Mouse (Mus musculus) olfactory bulb, adult 2 months (tissue): ENCODE results near the gene Plekhh3. TPM values are rescaled to one million over a fixed set of nuclear protein-coding genes. Genes with fewer than 3 reads are reported as not detected.

ENCODE experiments used
- H3K27ac ChIP-seq: fragments of 200-500 bp; 2 replicates; pipeline ENCODE4 v1.5.1; 2012; ENCODE audit warnings: low read depth, low read length; ENCODE audit not compliant: insufficient read depth
- H3K4me1 ChIP-seq: fragments of 200-500 bp; 2 replicates; pipeline ENCODE4 v1.6.1; 2012; ENCODE audit warnings: low read length; ENCODE audit not compliant: control insufficient read depth, insufficient read depth
- H3K4me3 ChIP-seq: fragments of 200-500 bp; 2 replicates; pipeline ENCODE4 v1.5.1; 2012; ENCODE audit warnings: mild to moderate bottlenecking, low read depth, low read length, moderate library complexity; ENCODE audit not compliant: insufficient read depth
- CTCF ChIP-seq: fragments of 200-500 bp; IDR thresholded peaks from 2 replicates; pipeline ENCODE4 v1.5.1; 2012; ENCODE audit warnings: low read depth, mild to moderate bottlenecking, low read length, moderate library complexity; ENCODE audit not compliant: insufficient read depth
- POLR2A ChIP-seq: fragments of 200-500 bp; IDR thresholded peaks from 2 replicates; pipeline ENCODE4 v1.6.1; 2012; ENCODE audit warnings: mild to moderate bottlenecking, low read depth, low read length, moderate library complexity; ENCODE audit not compliant: insufficient read depth
- WGBS: fragments of 180-500 bp; shearing (Covaris S2); methylation state at CpG from one replicate; pipeline ENCODE4 v1.1.7; 2018; 5-methylcytosine and 5-hydroxymethylcytosine counted together
- polyA plus RNA-seq: library from polyadenylated mRNA; stranded (reverse); fragments of >200 nt; gene quantifications from 2 replicates; pipeline ENCODE4 v1.2.4, GENCODE M21; 2012; ENCODE audit warnings: low replicate concordance; ENCODE audit not compliant: missing spikeins, insufficient read depth, insufficient read length

The Plekhh3 gene
- polyA plus RNA-seq, 1 experiment = not detected

DNA sequence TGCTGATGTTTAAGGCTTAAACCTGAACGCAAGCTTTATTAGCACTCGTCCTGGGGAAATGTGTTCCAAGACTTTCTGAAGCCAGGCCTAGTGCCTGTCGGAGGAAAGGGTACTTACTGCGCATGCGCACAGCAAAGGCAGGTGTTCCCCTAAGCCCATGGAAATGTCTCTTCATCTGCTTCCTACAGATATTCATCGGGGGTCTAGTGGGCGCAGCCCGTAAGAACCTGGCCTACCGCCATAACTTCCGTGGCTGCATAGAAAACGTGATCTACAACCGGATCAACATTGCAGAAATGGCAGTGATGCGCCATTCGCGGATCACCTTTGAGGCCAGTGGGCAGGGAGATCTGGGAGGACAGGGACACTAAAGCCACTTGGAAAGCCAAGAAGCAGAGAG, 8.2 kb upstream of the Plekhh3 start:
- WGBS = 81% methylated on average over 15 of the region's 15 CpGs
- no peak overlapping the region for H3K4me3 ChIP-seq

DNA sequence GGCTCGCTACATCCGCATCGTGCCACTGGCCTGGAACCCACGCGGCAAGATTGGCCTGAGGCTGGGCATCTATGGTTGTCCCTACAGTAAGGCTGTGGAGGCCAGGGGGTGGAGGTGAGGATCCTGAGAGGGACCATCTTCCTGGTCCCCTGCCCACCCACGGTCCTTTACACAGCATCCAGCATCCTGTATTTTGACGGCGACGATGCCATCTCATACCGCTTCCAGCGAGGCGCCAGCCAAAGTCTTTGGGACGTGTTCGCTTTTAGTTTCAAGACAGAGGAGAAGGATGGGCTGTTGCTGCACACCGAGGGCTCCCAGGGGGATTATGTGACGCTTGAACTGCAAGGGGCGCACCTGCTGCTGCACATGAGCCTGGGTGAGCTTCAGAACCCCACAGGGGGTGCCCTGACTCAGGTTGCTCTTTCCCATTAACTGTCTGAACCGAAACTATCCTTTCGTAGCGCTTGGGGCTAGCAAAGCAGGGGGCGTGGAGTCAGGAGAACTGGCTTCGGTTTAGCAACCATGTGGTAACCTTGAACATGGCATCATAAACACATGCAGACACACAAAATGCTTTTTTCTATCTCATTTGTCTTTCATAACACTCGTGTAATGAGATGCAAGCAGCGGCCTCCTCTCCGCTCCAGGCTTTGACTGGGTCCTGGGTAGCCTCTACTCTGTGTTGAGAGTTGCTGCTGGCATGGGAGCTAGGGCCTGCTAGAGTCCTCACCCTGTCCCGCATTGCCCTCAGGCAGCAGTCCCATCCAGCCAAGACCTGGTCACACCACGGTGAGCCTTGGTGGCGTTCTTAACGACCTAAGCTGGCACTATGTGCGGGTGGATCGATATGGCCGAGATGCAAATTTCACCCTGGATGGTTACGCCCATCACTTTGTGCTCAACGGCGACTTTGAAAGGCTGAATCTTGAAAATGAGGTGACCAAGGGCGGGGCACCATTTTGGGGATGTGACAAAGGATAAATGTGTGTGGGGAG, 7.2 kb upstream of the Plekhh3 start:
- Histone ChIP-seq H3K4me3 (no peak overlapping the region), H3K4me1 (peaks cover 33% of the 10 kb centered on the region), H3K27ac (no peak overlapping the region)
- TF ChIP-seq CTCF (no peak), POLR2A (no peak)
- 66% methylated on average over 36 of the region's 36 CpGs for WGBS

More for the DNA sequence above, 8.2 kb upstream of the Plekhh3 start:
- TF ChIP-seq CTCF = no peak
- peaks cover 23% of the 10 kb centered on the region for H3K4me1 ChIP-seq
- no peak overlapping the region for H3K27ac ChIP-seq

DNA sequence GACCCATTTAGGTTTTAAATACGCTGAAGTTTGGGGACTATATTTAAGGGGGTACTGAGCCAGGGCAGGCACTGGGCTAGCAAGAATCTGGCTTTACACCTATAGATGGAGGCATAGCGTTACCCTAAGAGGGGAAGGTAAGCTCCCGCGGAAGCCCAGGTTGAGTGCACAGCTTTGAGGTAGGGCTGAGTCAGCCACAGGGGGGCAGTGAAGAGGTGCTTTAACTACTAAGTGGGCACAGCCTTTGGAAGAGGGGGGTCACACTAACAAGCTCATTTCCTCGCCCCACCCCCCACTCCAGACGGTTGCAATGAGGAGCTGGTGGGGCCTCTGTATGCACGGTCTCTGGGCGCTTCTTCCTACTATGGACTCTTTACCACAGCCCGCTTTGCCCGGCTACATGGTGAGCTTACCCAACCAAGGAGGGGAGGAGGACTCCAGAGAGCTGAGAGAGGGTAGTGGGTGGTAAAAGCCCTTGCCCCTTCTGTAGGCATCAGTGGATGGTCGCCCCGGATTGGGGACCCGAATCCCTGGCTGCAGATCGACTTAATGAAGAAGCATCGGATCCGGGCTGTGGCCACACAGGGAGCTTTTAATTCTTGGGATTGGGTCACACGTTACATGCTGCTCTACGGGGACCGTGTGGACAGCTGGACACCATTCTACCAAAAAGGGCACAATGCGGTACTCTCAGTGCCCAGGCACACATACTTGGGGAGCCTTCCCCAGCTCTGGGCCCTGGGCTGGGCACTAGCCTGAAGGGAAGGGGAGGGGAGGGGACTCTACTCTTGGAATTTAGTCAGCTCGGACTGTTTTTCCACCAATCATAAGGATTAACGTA, 6.0 kb upstream of the Plekhh3 start:
- TF ChIP-seq CTCF (no peak; the same call in 1 of the 2 replicates), POLR2A (no peak)
- 26% methylated on average over 22 of the region's 22 CpGs for WGBS
- Histone ChIP-seq H3K4me3 (peak overlapping the region; percentile 20), H3K4me1 (peaks cover 38% of the 10 kb centered on the region), H3K27ac (no peak overlapping the region)

DNA sequence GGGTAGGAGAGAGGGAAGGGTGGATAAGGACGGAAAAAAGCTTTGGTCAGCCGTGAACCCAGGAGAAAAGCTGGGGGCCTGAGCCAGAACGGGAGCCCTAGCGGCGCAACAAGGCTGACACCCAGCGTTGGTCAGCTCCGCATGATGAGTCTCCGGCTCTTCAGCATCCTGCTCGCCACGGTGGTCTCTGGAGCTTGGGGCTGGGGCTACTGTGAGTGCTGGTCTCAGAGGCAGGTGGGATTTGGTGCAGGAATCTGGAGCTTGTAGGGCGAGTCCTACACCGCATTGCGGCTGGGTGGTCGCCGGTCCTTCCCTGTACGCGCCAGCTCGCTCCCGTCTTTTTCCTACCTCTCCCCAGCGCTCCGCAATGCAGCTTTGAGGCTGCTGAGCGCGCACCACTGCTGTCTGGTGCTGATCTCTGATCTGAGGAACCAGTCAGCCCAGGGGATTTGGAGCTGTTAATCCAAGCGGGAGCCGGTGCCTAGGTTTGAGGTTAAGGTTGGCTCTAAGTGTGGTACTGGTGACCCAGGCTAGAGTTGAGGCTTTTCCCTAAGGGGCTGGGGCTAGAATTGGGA, 5.1 kb upstream of the Plekhh3 start:
- TF ChIP-seq CTCF = no peak
- TF ChIP-seq POLR2A = no peak
- H3K4me1 ChIP-seq = peaks cover 39% of the 10 kb centered on the region
- peak overlapping the region; percentile 31; the same call in 1 of the 2 replicates for H3K27ac ChIP-seq
- under 1% methylated on average over 25 of the region's 25 CpGs for WGBS
- H3K4me3 ChIP-seq = peak overlapping the region; percentile 64

DNA sequence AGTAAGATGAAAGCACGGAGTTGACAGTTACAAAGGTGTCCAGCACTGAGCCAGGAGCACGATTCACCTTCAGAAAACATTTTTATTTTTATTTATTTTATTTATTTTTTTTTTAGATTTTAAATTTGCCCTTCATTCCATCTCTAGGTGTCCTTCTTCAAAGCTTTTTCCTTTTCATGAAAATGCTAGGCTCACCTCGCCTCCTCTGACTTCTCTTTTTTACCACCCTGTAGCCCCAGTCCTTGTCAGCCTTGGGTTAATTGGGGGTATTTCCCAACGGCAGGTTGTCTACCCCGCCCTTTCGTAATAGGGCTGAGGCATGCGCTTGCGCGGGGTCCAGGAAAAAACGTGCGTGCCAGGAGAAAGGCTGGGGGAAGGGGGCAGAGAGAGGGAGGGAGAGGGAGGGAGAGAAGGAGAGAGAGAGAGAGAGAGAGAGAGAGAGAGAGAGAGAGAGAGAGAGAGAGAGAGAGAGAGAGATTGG, 4.5 kb upstream of the Plekhh3 start:
- TF ChIP-seq CTCF (no peak), POLR2A (no peak)
- H3K4me3 ChIP-seq = peak overlapping the region; percentile 64
- 11% methylated on average over 11 of the region's 11 CpGs for WGBS
- 0 out of 2 replicates have a peak overlapping the region, but pooled peaks have one; percentile 31 for H3K27ac ChIP-seq
- H3K4me1 ChIP-seq = peaks cover 39% of the 10 kb centered on the region

DNA sequence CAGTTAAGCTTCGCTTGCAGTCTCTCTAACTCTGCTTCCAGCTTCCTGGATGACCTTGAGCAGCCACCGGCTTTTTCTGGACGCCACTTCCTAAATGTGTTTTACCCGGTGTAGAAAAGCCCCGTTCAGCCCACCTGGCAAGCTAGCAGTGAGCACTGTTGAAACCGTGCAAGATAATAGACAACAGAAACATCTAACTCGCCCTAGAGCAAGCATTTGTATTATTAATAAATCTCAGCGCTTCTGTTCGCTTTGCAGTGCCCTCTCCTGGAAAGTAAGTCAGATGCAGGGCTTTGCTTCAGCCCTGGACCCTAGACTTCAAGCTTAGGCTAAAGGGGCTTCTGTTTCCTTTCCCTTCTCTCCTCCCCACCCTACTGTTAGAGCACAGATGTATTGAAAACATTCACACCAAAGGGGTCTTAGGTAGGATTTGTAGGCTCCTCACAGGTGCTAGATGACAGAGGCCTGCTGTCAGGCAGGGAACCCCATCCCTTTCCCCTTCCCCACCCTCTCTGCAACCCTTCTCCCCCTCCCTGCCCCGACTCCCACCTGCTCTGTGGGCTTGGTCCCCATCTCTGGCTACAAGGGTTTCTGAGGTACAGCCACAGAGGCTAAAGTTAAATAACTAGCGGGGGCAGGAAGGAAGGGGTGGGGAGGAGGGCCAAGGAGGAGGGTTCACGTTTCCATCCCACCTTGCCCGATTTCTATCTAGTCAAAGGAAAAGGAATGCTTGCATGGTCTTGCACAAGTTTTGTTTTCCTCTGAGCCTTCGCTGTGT, 3.9 kb upstream of the Plekhh3 start, which contains the start of gene Ccr10:
Ccr10 (minus strand) TSS at position 593 of the 778 bp plus-strand sequence.
- Histone ChIP-seq H3K4me3 (peak within 1 kb of the TSS; percentile 64), H3K4me1 (peaks cover 44% of the 10 kb centered on the region), H3K27ac (peak within 1 kb of the TSS; percentile 31; the same call in 1 of the 2 replicates)
- TF ChIP-seq POLR2A = no peak
- TF ChIP-seq CTCF = no peak
- 26% methylated on average over 14 of the region's 14 CpGs for WGBS

DNA sequence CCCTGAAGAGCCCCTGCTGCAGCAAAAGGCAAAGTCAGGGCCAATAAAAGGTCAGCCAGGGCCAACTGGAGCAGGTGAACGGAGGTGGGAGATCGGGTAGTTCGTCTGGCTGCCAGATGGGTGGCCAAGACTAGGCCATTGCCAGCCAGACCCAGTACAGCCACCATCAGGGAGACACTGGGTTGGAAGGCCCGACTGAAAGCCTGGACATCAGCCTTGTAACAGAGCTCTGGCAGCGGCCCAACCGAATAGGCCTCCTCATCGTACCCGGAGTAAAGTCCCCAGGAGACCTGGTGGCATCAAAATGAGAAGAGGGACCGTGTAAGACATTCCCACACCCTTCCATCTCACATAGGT, 3.2 kb upstream of the Plekhh3 start:
- TF ChIP-seq CTCF = no peak
- Histone ChIP-seq H3K27ac (no peak overlapping the region), H3K4me3 (no peak overlapping the region), H3K4me1 (peaks cover 50% of the 10 kb centered on the region)
- WGBS = 35% methylated on average over 9 of the region's 9 CpGs
